Mouse (Mus musculus) thymus, postnatal 0 days (tissue): ENCODE data around the gene Appbp2. TPM values are rescaled to one million over a fixed set of nuclear protein-coding genes. Genes with fewer than 3 reads are reported as not detected.
"Not testable (repeated sequence)": the region's sequence is repeated elsewhere in the genome, so short reads cannot be mapped to it uniquely, and the experiment has no call there.

ENCODE experiments used
- DNase-seq: peaks from one replicate; pipeline ENCODE4 v3.0.0-alpha.2; 2015; ENCODE audit warnings: low spot score
- polyA plus RNA-seq: library from polyadenylated mRNA; unstranded; fragments of >200 nt; fragmentation: Nextera tagmentation; extraction: Ambion mirVana; gene quantifications from 2 replicates; pipeline ENCODE4 v1.2.1, GENCODE M21; 2015

Appbp2 gene
- polyA plus RNA-seq, 1 experiment from 2014 or later: 33.3 TPM

DNA sequence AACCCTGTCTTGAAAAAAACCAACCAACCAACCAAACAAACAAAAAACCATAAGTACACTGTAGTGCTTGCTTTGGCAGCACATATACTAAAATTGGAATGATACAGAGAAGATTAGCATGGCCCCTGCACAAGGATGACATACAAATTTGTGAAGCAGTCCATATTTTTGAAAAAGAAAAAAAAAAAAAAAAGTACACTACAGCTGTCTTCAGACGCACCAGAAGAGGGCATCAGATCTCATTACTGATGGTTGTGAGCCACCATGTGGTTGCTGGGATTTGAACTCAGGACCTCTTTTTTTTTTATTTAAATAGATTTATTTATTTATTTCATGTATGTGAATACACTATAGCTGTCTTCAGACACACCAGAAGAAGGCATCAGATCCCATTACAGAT is 71.9 kb downstream of the Appbp2 start:
- DNase-seq: not testable (repeated sequence)

- no peak for DNase-seq
Measured at GRCm38 (mm10) chr11:85157301-85157700, 77.6 kb downstream of the Appbp2 start.

GRCm38 (mm10) chr11:85152256-85152930 is 82.5 kb downstream of the Appbp2 start:
- no peak for DNase-seq

GRCm38 (mm10) chr11:85139581-85140540 is 95.1 kb downstream of the Appbp2 start, which contains the start of gene Usp32:
TSS of gene Usp32 (minus strand) at chr11:85140161.
- DNase-seq: peak; percentile 99

GRCm38 (mm10) chr11:85138776-85139474 is 96.0 kb downstream of the Appbp2 start:
- DNase-seq: peak; percentile 6

Other genes with a start within 250 kb of the Appbp2 start
- 2.5 and 3.5 TPM in 2 replicates for gene Usp32, start 95.0 kb downstream of the Appbp2 start, polyA plus RNA-seq
- gene 1700125H20Rik, start 64.7 kb downstream of the Appbp2 start, polyA plus RNA-seq: 0.26 and 0.49 TPM in 2 replicates
- 15.9 and 17.8 TPM in 2 replicates for gene Ppm1d, start 76.1 kb upstream of the Appbp2 start, polyA plus RNA-seq
- 22.6 and 23.8 TPM in 2 replicates for gene Bcas3, start 118.0 kb upstream of the Appbp2 start, polyA plus RNA-seq